Mouse (Mus musculus) left cerebral cortex, adult 8-10 months (tissue): ENCODE results near the gene BC048562. TPM values are rescaled to one million over a fixed set of nuclear protein-coding genes. Genes with fewer than 3 reads are reported as not detected.

Experiments
- DNase-seq, 2 experiments: peaks; one replicate each; pipeline ENCODE4 v3.0.0; 2022; ENCODE audit warnings: low spot score in 2 of 2
- total RNA-seq, 4 experiments: library from RNA; stranded (reverse); gene quantifications; 2 replicates each; pipeline ENCODE4 v1.2.4; 2022

The BC048562 gene
- not detected for total RNA-seq

GRCm38 (mm10) chr9:108436182-108436581 is at the start of gene BC048562:
Gene BC048562 (plus strand): TSS chr9:108436482.
- DNase-seq = no peak

DNA sequence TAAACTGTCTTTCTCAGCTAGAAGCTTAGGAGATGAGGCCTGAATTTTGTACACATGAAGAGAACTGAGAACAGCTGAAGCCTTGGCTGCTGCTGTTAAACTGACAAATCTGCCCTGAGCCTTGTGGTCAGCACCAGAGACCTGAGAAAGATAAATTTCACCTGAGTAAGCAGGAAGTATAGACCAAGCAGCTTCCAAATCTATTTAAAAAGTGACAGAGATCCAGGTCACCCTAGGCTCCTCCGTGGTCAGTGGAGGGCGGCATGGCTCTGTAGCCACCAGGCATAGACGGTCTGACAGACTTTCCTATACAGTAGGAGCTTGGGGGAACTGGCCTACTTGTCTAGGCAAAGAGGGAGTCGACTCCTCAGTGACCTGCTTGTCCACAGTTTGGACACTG is 49.5 kb upstream of the BC048562 start:
- DNase-seq = no peak

DNA sequence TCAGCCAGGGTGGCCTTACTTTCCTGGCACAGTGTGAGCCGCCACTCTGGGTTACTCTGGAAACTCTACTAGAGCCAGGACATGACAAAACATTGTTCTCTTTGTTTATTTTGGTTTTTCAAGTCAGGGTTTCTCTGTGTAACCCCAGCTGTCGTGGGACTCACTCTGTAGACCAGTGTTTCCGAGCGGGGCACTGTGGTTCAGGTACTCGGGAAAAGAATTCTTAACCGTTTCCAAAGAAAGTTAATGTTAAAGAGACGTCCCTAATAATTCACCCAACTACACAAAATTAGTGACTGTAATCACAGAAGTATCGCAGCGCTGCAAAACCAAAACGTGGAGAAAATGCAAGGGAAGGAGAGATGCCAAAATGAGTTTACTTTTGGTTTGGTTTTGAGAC is 47.7 kb upstream of the BC048562 start:
- DNase-seq = no peak

DNA sequence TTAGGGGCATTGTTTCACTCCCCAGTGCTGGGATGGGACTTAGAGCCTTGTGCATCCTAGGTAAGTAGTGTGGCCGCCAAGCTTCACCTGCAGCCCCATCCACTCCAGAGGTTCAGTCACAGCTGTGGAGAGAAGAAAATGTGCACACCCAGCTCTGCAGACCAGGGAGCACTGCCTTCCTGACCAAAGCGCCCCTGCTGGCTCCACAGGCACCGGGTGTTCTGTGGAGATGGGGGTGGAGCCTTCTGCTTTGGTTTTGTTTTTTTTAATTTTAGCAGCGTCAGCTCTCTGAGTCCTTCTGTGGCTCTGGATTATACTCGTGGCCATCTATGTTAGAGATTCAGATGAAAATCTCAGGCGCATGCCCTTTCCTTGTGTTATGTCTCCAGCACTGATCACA is 47.1 kb upstream of the BC048562 start:
- DNase-seq = no peak

DNA sequence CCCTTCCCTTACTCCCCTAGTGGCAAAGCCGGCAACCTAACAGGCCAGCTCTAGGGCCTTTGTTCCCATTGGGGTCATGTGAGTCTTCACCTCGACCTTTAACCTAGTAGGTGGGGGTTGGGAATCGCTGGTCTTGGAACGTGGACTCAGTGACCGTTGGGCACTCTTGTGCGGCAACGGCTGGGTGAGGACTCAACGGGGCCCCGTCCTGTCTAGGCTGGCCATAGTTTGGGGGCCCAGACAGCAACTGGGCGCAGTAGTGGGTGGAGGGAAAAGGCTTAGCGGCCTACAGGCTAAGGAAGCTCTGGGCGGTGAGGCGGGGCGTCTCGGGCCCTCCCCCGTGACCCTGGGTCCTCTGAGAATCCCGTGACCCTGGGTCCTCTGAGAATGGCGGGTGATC is 43.6 kb upstream of the BC048562 start, which contains the start of gene 1700102P08Rik:
Gene 1700102P08Rik (plus strand): TSS at position 130 of the 400 bp plus-strand sequence.
- DNase-seq = no peak

- DNase-seq = no peak
Observed at GRCm38 (mm10) chr9:108394191-108394590, 42.1 kb upstream of the BC048562 start.

- no peak for DNase-seq
Observed at GRCm38 (mm10) chr9:108395427-108395826, 40.9 kb upstream of the BC048562 start.

DNA sequence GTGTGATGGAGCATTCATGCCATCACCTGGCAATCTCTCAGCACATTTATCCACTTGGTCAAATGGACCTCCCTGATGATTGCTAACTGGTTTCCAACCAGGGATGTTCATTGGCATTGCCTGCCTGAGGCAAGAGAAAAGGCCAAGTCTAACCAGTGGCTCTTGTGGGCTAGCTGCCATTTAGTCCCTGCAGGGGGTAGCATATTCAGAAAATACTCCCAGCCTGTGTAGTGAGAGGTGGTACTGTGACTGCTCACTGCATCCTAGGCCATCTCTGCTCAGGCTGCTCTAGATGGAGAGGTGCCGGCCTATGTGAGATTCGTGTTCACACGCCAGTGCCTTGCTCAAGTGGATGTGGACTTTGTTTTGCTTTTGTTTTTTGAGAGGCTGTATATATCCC is 38.0 kb upstream of the BC048562 start:
- DNase-seq = no peak

DNA sequence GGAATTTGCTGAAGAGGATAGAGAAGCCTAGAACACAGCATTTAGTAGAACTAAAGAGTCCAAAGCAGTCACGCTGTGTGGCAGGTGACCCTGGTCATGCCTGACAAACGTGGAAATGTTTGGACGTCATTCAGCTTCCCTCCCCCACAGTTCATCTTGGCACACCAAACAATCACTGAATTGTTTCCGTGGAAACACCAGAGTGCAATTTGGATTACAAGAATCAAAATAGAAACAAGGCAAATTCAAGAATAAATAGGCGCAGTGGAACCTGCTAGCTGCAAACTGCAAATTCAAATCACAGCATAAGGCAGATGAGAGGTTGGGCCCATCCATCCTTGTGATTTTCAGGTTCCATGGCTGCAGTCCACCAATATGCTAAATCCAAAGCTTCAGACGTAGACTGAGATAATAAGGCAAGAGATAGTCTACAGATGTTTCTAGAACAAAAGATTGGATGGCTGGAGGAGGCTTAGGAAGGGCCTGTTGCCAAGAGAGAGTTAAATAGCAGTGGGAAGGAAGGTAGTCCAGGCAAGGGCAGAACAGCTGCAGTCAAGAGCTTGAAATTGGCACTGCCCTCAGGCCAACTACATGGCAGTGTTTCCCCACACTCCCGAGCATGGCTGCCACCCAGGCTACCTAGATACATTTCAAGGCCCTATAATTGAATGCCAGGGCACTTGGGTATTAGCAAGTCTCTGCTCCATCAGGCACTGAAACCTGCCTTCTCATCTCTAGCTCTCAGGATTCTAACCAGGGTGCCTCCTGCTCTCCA is 34.9 kb upstream of the BC048562 start:
- DNase-seq = peak; percentile 31 to 81

- DNase-seq = peak in 1 of 2 experiments; percentile 80
Observed at GRCm38 (mm10) chr9:108403081-108403480, 33.2 kb upstream of the BC048562 start.

DNA sequence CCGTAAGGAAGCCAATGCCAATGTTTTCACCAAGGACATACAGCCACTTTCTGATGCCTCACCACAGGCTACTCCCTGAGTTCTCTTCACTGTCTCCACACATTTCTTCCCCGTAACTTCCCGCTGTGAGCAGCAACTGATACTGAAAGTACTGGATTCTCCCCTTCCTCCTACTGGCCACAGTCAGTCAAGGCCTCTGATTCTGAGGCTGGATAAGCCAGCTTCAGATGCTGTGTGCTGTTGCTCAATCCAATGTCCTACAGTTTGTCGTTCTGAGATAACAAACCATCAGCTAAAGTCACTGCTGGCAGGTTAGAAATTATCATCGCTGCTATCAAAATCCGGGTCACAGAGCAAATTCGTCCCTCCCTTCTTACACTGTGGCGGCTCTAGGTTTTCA is 31.8 kb upstream of the BC048562 start:
- DNase-seq = no peak

GRCm38 (mm10) chr9:108409535-108409934 is 26.7 kb upstream of the BC048562 start:
- no peak for DNase-seq

DNA sequence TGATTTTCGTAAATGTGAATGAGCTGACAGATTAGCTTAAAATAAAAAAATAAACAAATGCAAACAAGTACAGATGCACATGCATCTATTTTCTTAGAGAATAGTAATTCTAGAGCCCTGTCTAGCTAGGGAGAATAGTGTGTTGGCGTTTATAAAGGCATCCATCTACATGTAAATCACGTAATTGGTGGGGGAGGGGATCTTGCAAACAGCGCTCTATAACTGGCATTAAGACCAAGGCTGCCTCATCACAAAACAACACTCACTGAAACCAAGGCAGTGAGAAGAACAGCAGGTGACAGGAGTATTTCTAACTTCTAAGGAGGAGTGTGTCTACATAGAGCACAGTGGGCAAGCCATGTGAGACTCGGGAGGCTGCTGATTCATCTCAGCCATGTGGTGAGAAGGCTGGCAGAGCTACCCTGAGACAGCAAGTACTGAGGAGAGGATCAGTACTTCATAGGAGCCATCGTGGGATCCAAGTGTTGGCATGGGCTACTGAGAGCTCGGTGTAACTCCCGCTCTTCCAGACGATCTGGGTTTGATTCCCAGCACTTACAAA is 24.8 kb upstream of the BC048562 start:
- peak in 1 of 2 experiments; percentile 85 for DNase-seq

- DNase-seq = no peak
Observed at GRCm38 (mm10) chr9:108412221-108412620, 24.1 kb upstream of the BC048562 start.

DNA sequence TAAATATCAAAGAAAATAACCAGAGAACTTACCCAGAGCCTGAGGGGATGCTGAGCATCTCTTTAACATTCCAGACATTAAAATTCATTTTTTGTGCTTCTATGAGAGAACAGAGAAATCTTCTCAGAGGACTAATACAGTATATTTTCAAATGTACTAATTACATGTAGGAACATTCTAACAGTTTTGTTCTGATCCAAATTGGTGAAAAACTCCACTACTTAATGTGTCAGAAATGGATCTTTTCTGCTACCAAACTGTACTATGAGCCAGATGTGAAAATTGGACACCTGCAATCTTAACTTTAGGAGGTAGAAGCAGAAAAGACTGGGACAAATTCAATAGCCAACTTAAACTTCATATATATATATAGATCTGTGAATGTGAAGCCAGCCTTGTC is 7.9 kb upstream of the BC048562 start, which contains the start of gene Ccdc36:
Gene Ccdc36 (minus strand): TSS at position 101 of the 400 bp plus-strand sequence.
- no peak for DNase-seq

- DNase-seq = no peak
Observed at GRCm38 (mm10) chr9:108431431-108432067, 4.7 kb upstream of the BC048562 start.

- DNase-seq = peak in 1 of 2 experiments; percentile 32
Observed at GRCm38 (mm10) chr9:108439176-108439575, 2.9 kb downstream of the BC048562 start.

DNA sequence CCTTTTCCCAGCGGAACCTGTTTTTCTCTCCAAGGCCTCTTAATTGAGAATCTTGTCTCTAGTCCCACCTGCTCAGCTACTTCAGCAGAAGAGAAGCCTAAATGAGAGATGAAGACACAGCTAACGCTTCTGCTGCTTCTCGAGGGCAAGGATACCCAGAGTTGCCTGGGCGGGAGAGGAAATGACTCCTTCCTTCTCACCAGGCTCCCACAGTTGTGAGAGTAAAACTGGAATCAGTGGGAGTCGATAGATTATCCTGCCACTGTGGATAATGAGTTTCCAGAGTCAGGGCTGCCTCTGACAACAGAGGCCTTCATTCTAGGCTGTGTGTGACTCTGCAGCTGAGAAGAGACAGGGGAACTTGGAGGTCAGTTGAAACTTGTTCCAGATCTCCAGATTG is 4.2 kb downstream of the BC048562 start:
- DNase-seq = peak in 1 of 2 experiments; percentile 56

GRCm38 (mm10) chr9:108441236-108441919 is 5.1 kb downstream of the BC048562 start:
- DNase-seq = peak in 1 of 2 experiments; percentile 63

DNA sequence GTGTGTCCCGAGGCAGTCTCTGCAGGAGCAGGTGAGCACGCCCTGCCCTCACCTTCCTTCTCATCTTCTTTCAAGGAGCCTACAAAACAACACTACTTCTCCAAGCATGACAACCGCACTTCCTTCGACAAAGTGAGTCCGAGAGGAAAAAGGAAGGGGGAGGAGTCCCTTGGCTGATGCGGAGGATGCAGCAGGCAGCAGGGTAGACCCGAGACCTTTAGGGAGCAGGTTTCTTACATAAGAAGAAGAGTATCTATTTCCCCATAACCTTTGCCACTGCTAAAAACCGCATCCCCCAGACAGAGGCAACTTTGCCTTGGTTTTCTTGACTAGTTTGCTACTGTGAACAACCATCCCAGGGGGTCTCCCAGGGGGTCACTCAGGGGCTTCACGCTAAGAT is 8.8 kb downstream of the BC048562 start:
- no peak for DNase-seq

DNA sequence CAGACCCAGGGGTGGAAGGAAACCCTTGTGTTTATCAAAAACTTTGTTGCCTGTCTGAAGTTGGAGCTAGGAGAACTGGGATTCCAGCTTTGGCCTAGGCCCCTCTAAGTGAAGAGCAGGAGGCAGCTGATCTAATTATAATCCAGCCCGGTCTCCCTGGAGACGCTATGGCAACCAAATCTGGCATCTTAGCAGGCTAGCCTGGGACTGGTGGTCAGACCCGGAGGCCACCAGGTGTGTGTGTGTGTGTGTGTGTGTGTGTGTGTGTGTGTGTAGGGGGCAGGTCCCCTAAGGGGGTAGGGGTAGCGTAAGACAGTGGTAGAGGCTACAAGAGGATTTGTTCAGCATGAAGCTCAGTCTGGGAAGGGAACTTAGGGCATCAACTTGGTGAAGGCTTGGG is 13.6 kb downstream of the BC048562 start:
- DNase-seq = peak in 1 of 2 experiments; percentile 64
